7 mouse cellular contexts compared by ENCODE assay signal in the genomic region with DNA sequence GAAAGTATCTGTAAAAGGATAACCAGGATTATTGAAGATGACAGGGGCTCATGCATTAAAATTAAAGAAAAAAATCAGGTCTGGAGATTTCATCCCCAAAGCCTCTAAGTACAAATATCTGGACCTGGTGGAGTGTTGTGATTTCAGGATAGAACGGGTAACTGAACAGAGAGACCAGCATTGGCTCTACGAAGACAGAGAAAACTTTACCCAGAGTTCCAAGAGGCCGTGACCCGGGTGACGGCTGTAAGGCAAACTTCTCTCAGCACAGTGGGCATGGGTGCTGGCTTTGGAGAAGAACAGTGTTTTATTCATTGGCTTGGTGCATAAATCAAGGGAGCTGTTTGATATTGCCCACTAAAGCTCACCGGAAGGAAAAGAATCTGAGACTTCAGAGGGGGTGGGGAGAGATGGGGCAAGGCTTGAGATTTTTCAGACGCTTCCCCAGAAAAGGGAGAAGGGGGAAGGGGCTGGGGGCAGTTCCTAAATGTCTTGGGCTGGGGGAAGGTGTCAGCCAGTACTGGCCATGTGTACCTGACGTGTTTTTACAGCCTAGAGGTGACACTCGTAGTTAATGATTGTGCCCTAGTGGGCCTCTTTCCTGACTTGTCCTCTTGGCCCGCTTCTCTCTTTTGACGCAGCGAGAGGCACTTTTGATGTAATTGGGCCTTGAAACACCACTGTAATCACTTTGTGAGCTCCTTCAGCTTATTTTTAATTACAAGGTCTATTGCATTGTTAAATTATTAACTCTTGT.
"Had no signal": no experiment of that assay in that cellular context is flagged by ENCODE, and none has a peak within 500 bp of the region (broad histone marks: within the 10 kb centered on the region; RNA-seq: fewer than 3 reads in every experiment).

No protein-coding gene starts in this region.

- H3K27me3 ChIP-seq: hindbrain, embryonic 15.5 days; limb, embryonic 15.5 days; midbrain, embryonic 13.5 days had no signal

- H3K27ac ChIP-seq: hindbrain, embryonic 15.5 days; limb, embryonic 15.5 days; liver, embryonic 12.5 days; midbrain, embryonic 13.5 days had no signal

- H3K4me1 ChIP-seq: liver, embryonic 12.5 days; midbrain, embryonic 13.5 days had no signal

- ATAC-seq: liver, embryonic 12.5 days had no signal

- H3K9ac ChIP-seq: hindbrain, embryonic 15.5 days; limb, embryonic 15.5 days; liver, embryonic 12.5 days; lung, embryonic 14.5 days; midbrain, embryonic 13.5 days had no signal

- H3K4me2 ChIP-seq: hindbrain, embryonic 15.5 days; limb, embryonic 15.5 days; liver, embryonic 12.5 days; lung, embryonic 14.5 days; midbrain, embryonic 13.5 days had no signal

- DNase-seq: thymus, adult 18-20 months had no signal

- H3K9me3 ChIP-seq: hindbrain, embryonic 15.5 days; limb, embryonic 15.5 days; liver, embryonic 12.5 days; midbrain, embryonic 13.5 days had no signal

- H3K4me3 ChIP-seq: hindbrain, embryonic 15.5 days; limb, embryonic 15.5 days; liver, embryonic 12.5 days; megakaryocyte, embryonic 14.5 days; midbrain, embryonic 13.5 days had no signal

- H3K36me3 ChIP-seq: hindbrain, embryonic 15.5 days; limb, embryonic 15.5 days; liver, embryonic 12.5 days; midbrain, embryonic 13.5 days had no signal
